Mouse (Mus musculus): Measurements from ENCODE around the gene Taco1.
A peak's percentile ranks its signal among the peaks of the same experiment; 100 is the strongest.

DNA sequence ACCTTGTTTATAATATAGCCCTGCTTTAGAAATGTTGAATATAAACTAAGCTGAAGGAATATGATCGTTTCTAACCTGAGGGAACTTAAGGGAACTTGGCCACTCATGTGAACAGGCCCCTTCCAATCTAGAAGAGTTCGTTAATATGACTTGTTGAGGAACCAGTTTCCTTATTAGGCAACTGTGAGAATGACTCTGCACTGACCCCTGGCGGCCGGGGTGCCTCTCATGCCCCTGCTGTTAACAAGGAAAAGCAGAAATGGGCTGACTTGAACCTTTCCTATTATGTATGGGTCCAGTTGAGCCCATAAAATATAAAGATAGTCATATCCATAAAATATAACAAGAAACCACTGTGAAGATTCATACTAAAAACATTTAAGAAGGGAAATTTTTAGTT is 10.5 kb downstream of the Taco1 start:
- peak; percentile 87 for TF ChIP-seq CTCF (IDR thresholded peaks at IDR 0.05; ENCODE audit: insufficient read depth, low read length)
- TF ChIP-seq POLR2A (IDR thresholded peaks at IDR 0.05; ENCODE audit: borderline replicate concordance, extremely low read depth, low read depth, low read length), result no peak

All from lung, adult 2 months (tissue).